Mouse (Mus musculus): ENCODE data around the gene Rad9b.

Gene Rad9b

DNA sequence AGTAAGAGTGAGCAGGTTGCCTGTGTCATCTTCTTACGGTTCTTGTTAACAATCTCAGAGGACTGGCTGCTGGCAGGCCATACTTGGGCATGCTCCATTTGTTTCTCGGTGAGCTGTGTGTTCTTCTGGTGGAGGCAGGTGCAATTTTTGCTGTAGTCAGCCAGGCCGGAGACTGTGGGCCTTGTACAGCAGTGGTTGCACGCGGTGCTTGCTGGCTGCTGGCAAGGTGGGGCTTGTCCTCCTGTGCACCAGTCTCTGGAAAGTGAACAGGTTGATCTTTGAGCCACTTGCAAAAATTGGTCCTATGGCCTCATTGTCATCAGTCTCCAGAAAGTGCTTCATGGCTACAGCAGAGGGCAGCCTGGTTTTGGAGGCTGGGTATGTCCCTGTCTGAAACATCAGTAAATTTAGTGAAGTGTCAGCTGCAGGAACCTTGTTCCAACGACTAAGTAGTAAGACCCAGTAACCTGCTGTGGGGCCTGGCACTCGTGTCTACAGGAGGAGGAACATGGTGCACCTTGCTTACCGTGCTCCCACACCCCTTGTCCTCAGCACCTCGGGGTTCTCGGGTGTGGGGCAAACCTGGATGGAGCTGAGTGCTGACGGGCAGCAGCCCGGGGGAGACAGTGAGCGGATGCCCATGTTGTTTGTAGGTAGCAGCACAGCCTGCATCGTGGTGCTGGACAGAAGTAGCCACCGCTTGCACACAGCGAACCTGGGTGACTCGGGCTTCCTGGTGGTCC lies 40.9 kb downstream of the Rad9b start:
- DNase-seq (ENCODE audit: low spot score), result no peak

DNA sequence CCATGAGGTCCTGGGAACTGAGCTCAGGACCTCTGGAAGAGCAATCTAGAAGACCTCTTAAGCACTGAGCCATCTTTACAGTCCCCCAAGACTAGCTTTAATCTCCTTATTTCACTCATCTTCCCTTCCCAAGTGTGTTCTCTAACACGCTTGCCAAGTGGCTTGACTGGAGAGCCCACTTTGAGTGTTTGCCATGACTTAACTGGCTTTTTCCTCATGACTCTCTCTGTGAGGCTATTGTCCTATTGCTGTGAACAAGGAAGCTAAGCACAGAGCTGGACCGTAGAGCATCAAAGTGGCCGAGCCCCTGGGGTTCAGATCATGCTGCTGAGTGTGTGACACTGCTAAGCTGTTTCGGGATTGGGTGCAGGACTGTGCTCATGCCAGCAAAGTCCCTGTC lies 41.7 kb downstream of the Rad9b start:
- no peak for DNase-seq (ENCODE audit: low spot score)

DNA sequence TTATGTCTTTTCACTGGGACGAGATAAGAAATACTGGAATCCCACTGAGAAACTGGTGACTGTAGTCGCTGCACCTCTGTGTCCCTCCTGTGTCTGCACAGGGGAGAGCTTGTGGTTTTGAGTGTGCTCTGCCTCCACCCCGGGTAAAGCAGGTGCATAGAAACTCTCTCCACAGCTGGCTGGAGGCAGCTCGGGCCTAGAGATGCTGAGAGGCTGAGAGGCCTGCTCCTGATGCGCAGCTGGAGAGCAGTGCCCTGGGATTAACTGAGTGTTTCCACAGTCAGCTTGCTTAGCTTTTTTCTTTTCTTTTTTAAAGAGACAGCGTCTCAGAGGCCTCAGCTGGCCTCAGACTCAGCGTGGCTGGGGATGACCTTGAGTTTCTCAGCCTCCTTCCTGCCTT lies 42.3 kb downstream of the Rad9b start:
- DNase-seq (ENCODE audit: low spot score), result no peak

DNA sequence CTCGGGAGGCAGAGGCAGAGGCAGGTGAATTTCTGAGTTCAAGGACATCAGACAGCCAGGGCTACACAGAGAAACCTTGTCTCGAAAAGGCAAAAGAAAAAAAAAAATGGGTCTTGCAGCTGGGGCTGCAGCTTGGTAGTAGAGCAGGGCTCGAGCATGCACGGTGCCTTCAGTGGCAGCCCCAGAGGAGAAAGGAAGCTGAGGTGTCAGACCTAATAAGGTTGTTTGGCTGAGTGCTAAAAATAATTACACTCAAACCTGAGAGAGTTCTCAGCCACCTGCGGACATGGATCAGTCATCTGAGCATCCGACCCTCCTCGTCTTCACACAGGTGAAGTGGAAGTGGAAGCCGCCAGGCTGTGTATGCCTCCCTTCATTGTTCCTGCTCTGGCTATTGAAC lies 43.3 kb downstream of the Rad9b start:
- no peak for DNase-seq (ENCODE audit: low spot score)

DNA sequence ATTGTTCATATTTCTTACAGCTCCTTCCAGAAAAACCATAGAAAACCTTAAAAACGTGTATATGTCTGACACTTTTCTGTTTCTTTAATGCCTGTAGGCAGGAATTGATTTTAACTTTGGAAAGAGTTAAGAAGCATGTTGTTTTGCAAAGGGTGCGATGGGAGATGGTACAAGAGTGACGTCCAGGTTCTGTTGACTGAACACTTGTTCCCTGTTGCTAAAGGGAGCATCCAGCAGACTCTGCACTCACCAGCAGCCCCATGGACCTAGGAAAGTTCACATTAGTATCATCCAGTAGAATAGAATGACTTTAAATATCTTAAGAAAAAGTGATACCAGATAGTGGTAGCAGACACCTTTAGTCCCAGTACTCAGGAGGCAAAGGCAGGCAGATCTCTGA lies 47.5 kb downstream of the Rad9b start:
- DNase-seq (ENCODE audit: low spot score), result no peak

DNA sequence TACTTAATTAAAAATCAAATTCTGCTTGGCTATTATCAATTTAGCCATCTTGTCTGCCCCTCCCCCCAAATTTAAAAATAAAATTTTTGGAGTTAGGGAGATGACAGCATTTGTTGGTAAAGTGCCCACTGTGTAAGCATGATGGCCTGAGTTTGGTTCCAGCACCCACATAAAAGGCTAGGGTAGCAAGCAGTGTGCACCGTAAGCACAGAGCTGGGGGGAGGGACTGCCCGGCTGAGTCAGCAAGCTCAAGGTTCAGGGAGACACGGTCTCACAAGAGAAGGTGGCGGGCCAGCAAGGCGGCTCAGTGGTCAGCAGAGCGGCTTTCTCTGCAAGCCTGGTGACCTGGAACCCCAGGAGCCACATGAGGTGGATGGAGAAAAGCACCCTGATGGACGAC lies 48.6 kb downstream of the Rad9b start:
- no peak for DNase-seq (ENCODE audit: low spot score)

DNA sequence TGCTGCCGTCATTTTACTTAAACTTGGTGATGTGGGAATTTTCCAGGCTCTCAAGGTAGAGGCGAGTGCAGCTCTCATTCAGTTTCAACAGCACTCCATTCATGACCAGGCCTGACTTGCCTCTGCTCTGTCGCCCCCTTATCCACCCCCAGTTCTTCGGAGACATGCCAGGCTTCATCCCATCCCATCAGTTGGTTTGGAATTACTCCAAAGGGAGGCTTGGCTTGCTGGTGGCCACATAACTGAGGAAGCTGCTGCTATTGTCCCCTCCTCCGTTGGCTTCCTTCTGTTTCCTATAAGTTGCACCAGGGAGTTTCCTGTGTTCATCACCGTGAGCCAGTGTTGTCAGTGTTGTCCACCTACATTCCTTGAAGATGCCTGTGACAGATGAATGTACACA lies 49.5 kb downstream of the Rad9b start:
- no peak for DNase-seq (ENCODE audit: low spot score)

DNA sequence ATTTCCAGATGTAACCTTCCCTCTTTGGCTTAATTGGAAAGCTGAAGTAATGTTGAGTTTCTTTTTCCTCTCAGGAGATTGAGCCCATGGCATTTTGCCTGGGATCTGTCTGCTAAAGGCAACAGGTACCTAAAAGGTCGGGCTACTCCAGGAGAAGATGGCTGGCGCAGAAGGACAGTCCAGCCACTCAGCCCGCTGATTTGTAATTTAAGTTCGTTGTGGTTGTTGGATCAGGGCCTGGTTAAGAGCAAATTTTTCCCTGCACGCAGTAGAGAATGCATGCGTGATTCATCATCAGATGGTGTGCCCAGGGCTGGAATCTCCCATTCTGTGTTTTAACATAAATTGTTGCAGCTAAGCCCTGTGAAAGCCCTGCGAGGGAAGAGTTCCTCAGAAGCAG lies 50.1 kb downstream of the Rad9b start:
- no peak for DNase-seq (ENCODE audit: low spot score)

DNA sequence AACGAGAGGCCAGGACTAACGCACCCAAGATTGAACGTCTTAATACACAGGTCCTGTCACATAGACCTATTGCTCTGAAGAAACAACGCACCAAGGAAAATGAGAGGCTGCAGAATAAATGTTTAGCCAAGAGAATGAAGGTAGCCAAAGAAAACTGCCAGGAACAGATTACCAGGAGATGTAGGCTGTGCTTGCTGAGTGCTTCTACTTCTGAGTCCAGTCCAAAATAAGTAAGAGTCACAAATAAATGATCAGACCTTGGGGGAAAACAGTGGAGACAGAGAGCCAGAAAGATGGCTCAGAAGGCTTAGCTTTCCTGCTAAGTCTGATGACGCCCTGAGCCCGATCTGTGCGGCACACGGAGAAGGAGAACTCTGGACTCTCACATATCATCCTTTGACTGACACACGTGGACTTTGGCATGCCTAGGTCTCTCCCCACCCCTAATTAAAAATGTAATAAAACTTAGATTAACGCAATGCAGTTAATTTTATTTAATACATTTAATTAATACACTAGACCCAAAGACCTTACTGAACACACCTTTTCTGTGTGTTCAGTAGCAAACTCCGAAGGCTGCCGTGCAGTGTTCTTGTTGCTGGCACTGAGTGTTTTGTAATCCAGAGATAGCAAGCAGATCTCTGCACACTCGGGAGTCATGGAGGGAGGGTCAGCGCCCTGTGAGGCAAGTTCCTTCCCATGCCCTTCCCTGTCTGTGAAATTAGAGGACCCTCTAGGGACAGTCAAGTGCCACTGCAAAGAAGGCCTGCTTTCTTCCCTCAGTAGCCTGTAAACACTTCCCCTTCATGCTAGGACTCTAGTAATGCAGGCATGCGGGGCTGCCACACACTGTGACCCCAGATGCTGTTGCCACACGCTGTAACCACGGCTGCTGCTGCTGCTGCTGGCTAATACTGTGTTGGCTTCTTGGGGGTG lies 51.0 kb downstream of the Rad9b start:
- no peak for DNase-seq (ENCODE audit: low spot score)

DNA sequence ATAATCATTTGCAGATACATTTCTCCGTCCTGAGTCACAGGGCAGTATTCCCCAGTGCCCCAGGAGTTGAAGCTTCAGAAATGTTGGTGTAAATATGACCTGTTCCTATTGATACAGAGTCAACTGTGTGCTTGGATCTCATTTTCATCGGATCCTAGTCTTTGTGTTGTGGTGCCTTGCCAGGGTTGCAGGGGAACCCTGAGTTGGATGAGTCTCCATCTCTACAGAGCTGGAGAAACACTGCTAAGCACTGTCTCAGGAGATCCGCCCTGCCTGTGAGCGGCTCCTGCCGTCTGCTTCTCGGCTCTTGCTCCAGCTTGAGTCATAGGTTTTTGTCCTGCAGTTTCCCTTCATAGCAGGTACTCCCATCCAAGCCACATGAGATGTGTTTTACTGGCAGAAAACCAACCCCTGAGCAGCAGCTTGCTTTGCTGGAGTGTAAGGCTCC lies 53.9 kb downstream of the Rad9b start:
- DNase-seq (ENCODE audit: low spot score), result no peak

DNA sequence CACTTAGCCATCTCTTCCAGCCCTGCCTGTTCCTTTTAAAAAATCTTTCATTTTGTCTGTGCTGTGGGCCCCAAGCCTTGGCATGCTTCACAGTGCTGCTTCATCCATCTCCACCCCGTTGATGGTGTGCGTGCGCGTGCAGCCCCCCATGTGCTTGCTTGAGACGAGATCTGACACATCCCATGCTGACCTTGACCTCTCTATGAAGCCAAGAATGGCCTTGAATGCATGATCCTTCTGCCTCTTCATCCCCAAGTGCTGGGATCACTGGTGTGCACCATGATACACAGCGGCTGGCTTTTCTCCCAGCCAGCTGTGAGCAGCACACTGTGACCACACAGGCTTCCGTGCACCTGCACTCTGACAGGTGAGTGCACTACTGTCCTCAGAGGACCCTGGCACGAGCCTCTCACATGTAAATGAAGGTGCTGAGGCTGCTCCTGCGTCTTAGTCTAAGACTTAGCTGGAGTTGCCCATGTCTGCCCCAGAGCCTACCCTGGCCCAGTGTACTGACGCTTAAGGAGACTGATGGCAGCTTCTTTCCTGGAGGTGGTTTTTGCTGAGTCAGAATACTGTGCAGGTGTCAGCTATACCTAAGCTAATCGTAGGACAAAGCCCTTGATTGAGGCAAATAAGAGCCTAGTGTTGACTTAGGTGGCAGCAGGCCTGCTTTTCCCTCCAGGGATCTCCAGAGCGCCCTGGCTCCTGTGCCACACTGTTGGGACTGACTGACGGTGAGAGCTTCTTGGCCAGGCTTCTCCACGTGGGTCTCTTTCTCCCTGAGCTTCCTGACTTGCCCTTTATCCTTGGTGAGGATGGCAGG lies 58.7 kb downstream of the Rad9b start:
- no peak for DNase-seq (ENCODE audit: low spot score)

DNA sequence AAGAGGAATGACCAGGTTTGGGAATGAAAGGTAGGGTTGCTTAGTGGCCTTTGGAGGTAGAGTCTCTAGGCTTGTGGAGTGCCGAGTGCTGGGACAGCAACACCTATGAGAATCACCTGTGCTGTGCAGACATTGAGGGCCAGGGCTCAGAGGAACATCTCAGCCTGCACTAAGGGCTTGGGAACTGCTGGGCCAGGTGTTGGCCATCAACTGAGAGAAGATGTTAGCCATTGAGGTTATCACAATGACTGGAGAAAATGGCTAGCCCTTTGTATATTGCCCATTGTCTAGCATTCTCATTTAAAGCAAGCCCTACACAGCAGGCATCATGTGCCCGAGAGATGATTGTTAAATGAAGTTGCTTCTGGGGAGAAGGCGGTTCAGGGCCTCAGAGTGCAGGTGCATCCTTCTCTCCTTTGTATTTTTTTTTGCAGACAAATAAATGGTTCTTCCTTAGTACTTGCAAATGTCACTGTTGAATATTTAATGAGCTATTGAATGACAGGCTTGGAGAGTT lies 59.8 kb downstream of the Rad9b start:
- no peak for DNase-seq (ENCODE audit: low spot score)

DNA sequence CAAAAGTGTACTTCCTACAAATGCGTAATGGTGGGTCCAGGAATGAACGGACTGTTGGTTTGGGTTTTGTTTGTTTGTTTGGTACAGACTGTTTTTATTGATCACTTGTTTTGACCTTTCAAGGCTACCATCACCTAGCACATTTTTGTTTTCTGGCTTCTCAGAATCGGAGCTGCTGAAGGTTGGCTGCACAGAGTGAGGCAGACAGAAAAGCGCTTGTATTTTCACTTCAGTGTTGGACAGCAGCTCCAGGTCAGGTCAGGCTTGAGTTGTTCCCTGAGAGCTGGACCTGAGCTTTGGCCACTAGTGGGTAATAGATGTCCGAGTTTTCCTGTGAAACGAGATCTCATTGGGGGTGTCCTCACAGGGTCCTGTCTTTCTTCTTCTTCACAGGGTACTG lies 60.9 kb downstream of the Rad9b start:
- DNase-seq (ENCODE audit: low spot score), result no peak

DNA sequence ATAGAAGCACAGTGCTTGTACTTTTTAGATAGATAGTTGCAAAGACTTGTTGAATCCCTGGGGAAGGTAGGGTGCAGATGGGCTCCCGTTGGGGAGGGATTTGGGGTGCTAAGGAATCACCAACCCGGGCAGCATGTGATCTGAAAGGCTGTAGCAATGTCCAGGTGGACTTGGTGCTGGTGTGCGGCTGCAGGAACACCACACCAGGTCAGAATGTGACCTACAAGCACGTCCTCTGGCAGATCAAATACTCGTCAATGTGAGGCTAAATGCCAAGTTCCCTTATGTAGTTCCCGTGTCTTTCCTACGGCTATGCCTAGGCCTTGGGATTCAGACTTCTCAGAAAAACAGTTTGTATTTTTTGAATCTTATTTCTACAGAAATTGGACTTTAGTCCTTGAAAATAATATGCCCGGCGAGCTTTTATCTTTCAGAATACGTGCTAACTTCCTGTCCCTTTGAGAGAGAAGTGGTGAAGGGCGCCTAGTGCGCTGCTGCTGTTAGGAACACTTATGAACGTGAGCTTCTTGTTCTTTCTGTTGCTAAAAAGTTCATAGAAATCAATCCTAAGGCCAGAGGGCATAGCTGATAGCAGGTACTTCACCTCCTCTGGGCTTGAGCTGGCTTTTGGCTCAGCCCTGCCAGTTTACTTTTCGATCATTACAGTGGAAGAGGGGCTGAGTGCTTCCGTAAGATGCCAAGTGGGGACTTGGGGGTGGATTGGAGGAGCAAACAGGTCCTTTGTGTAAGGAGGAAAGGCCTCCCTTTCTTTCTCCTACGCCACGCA lies 62.3 kb downstream of the Rad9b start:
- no peak for DNase-seq (ENCODE audit: low spot score)

DNA sequence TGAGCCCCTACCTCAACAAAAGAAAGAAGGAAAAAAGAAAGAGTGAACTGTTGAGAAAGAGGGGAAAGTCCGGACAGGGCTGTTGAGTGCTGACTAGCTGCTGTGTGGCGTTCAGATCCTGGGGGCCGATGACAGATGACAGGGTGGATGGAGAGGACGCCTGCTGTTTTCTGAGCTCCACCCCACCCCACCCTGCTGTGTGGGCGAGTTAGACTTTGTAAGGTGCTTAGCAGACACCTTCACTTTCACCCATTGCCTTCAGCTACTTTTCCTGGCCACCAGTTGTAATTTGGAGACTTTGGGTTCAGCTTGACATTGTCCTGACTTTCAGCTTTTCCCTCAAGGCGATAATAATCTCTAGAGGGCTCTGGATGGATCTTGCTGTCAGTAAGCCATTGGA lies 62.9 kb downstream of the Rad9b start:
- peak; percentile 74 for DNase-seq (ENCODE audit: low spot score)

DNA sequence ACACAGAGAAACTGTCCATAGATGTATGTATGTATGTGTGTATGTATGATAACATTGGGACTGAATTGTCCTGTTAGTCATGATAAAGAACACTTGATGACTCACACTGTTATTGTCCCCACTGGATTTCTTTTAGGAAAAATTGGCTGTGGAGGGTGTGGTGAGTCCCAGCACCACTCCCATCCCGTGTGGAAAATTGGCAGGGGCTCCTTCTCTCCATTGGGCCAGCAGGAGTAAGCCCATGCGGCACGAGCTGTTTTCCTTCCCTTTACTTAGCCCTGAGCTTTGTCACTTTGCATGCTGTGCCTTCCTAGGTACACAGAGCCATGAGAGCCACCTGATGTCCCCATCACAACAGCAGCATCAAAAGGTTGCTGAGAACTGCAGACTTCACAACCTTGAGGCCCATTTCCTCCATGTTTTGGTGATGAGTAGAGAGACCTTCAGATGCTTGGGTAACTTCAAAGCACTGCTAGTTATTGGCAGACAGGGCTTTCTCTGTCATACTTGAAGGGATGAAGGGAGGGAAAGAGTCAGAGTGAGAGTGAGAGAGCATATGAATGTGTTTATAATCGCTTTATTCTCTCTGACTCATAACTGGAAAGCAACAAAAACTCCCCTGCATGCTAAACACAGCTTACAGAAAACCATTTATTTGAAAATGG lies 65.8 kb downstream of the Rad9b start:
- no peak for DNase-seq (ENCODE audit: low spot score)

DNA sequence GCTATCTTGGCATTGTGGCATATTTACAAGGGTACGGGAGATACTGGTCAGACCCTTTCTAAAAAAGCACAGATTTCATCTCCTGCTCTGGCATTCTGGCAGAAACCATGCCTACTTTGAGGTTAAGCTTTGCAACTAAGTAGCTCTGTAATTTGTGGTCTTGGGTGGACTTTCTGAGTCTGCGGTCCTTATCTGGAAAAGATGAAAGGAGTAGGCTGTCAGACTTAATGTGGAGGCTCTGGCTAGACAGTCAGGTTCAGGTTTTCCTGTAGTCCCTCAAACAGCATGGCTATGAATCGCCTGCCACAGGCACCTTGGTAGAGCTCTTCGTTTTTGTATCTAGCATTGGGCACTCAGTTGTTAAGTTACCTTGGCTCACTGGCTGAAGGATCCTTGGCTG lies 67.0 kb downstream of the Rad9b start:
- no peak for DNase-seq (ENCODE audit: low spot score)

DNA sequence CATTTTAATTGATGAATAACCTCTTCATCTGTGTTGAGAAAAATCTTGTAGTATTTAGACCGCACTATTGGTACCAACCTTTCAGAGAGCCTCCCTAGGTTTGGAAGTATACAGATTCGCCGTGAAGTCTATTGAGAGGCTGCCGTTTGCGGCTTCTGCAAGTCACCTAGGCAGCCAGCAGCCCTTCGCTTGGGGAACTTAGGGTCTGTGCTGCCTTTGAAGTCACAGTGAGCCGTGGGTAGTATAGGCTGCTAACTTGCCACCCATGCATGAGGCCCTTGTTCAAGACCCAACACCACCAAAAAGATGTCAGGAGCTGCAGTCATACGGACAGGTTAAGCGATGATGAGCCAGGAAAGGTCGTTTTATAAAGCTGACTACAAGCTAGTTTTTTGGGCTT lies 67.8 kb downstream of the Rad9b start:
- no peak for DNase-seq (ENCODE audit: low spot score)

DNA sequence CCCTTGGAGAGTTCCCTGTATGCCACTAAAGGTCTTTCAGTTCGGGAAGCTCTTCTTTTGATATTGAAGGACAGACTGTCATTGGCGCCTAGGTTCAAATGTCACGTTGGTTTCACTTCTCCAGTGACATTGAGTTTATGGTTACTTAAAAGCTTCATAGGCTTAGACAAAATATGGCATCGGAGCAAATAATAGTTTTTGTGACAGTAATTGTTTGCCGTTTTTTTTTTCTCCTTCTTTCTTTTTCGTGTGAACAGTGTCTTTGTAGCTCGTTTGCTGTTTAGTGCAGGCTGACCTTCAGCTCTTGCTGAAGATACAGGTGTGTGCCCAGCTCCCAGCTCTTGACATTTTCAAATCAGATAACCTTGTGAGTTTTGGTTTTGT lies 68.3 kb downstream of the Rad9b start:
- no peak for DNase-seq (ENCODE audit: low spot score)

DNA sequence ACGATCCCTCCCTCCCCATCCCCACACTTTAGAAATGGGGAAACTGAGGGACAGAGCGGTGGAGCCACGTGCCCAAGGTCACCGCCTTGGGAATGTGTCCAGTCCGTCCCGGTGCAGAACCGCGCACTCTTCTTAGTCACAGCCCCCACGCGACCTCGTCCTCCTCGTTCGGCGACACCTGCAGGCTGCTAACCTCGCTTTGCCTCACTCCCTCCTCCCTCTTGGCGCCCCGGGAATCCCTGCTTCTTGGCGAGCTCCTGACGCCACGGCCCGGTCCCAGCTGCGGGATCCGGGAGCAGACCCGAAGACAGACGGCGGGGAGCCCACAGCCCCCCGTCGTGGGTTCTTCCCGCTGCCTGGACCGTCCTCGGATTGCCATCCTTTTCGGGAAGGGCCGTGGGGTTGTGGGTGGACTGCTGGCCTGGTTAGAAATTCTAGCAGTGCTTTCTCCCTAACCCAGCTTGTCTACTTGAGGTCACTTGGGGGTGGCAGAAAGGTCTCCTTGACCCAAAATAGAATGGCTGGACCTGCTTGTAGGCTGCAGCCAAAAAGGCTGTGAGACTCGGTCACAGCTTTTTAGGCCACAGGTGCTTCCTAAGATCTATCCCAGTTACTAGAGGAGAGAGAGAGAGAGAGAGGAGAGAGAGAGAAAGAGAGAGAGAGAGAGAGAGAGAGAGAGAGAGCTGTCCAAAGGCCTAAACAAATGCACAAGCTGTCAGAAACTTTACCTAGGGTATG lies 68.8 kb downstream of the Rad9b start:
- DNase-seq (ENCODE audit: low spot score), result no peak
